Mouse (Mus musculus): ENCODE results near the gene Slc13a3.

- TF ChIP-seq CTCF (IDR thresholded peaks at IDR 0.05; ENCODE audit: low read depth, low read length) (no peak), POLR2AphosphoS5 (IDR thresholded peaks at IDR 0.05; ENCODE audit: insufficient replicate concordance, low read depth, low read length) (no peak), GATA2 (IDR thresholded peaks at IDR 0.05; ENCODE audit: borderline replicate concordance, low read depth, low read length) (no peak)
Measured at GRCm38 (mm10) chr2:165438881-165439280, 34.1 kb downstream of the Slc13a3 start.

Measured in G1E (cell line).